Mouse (Mus musculus): ENCODE data around the gene Gba2.
"Not testable (repeated sequence)": the region's sequence is repeated elsewhere in the genome, so short reads cannot be mapped to it uniquely, and the experiment has no call there.

Gba2 gene

GRCm38 (mm10) chr4:43578376-43579204, at the start of gene Gba2, which contains the start of gene Rgp1:
Gene Gba2, minus strand, starts transcription at chr4:43578873.
Gene Rgp1, plus strand, starts transcription at chr4:43578715.
- peak; percentile 87 for DNase-seq (ENCODE audit: low read depth, low spot score)

GRCm38 (mm10) chr4:43620146-43620778, 41.6 kb upstream of the Gba2 start:
- DNase-seq (ENCODE audit: low read depth, low spot score), result no peak

- no peak for DNase-seq (ENCODE audit: low read depth, low spot score)
Measured at GRCm38 (mm10) chr4:43613060-43613730, 34.5 kb upstream of the Gba2 start.

GRCm38 (mm10) chr4:43612534-43612933, 33.9 kb upstream of the Gba2 start:
- no peak for DNase-seq (ENCODE audit: low read depth, low spot score)

GRCm38 (mm10) chr4:43604751-43605685, 26.3 kb upstream of the Gba2 start:
- no peak for DNase-seq (ENCODE audit: low read depth, low spot score)

GRCm38 (mm10) chr4:43604099-43604498, 25.4 kb upstream of the Gba2 start:
- no peak for DNase-seq (ENCODE audit: low read depth, low spot score)

- DNase-seq (ENCODE audit: low read depth, low spot score), result no peak
Measured at GRCm38 (mm10) chr4:43600195-43600934, 21.7 kb upstream of the Gba2 start.

- no peak for DNase-seq (ENCODE audit: low read depth, low spot score)
Measured at GRCm38 (mm10) chr4:43598650-43599380, 20.1 kb upstream of the Gba2 start.

- DNase-seq (ENCODE audit: low read depth, low spot score), result no peak
Measured at GRCm38 (mm10) chr4:43598200-43598599, 19.5 kb upstream of the Gba2 start.

- not testable (repeated sequence) for DNase-seq (ENCODE audit: low read depth, low spot score)
Measured at GRCm38 (mm10) chr4:43596597-43596996, 17.9 kb upstream of the Gba2 start.

- no peak for DNase-seq (ENCODE audit: low read depth, low spot score)
Measured at GRCm38 (mm10) chr4:43593453-43593852, 14.8 kb upstream of the Gba2 start.

GRCm38 (mm10) chr4:43591961-43592360, 13.3 kb upstream of the Gba2 start:
- no peak for DNase-seq (ENCODE audit: low read depth, low spot score)

- DNase-seq (ENCODE audit: low read depth, low spot score), result no peak
Measured at GRCm38 (mm10) chr4:43591543-43591942, 12.9 kb upstream of the Gba2 start.

GRCm38 (mm10) chr4:43587681-43588080, 9.0 kb upstream of the Gba2 start:
- DNase-seq (ENCODE audit: low read depth, low spot score), result no peak

- DNase-seq (ENCODE audit: low read depth, low spot score), result no peak
Measured at GRCm38 (mm10) chr4:43586411-43586810, 7.7 kb upstream of the Gba2 start.

- DNase-seq (ENCODE audit: low read depth, low spot score), result no peak
Measured at GRCm38 (mm10) chr4:43585682-43586081, 7.0 kb upstream of the Gba2 start.

GRCm38 (mm10) chr4:43584444-43585416, 6.1 kb upstream of the Gba2 start, which contains the start of gene Msmp:
Gene Msmp, minus strand, starts transcription at chr4:43584494.
- DNase-seq (ENCODE audit: low read depth, low spot score), result no peak

- DNase-seq (ENCODE audit: low read depth, low spot score), result no peak
Measured at GRCm38 (mm10) chr4:43583421-43583820, 4.7 kb upstream of the Gba2 start.

- DNase-seq (ENCODE audit: low read depth, low spot score), result no peak
Measured at GRCm38 (mm10) chr4:43582241-43582640, 3.6 kb upstream of the Gba2 start.

All from CD4-positive helper T cell, adult 2 months (primary cell).